Mouse (Mus musculus): ENCODE data around the gene Cacnb1. TPM values are rescaled to one million over a fixed set of nuclear protein-coding genes. Genes with fewer than 3 reads are reported as not detected.

The Cacnb1 gene
- polyA plus RNA-seq, 1 experiment from 2014 or later, result 12.8 TPM

- H3K27ac ChIP-seq (ENCODE audit: low read length), result no peak overlapping the region
- no peak overlapping the region for H3K4me2 ChIP-seq (replicated peaks; ENCODE audit: low read depth, low read length)
- no peak for ATAC-seq (ENCODE audit: low FRiP score, low TSS enrichment)
- 83% methylated on average over 7 of the region's 7 CpGs for WGBS
- no peak overlapping the region for H3K9ac ChIP-seq (replicated peaks; ENCODE audit: low read length)
- no peaks in the 10 kb centered on the region for H3K4me1 ChIP-seq (ENCODE audit: insufficient read depth, low read length)
- H3K27me3 ChIP-seq (ENCODE audit: insufficient read depth, low read length), result no peaks in the 10 kb centered on the region
- H3K9me3 ChIP-seq (ENCODE audit: low read length), result no peaks in the 10 kb centered on the region
- no peak overlapping the region for H3K4me3 ChIP-seq (ENCODE audit: low read length)
- H3K36me3 ChIP-seq (ENCODE audit: insufficient read depth, low read length), result no peaks in the 10 kb centered on the region
These were observed 52.1 kb downstream of the Cacnb1 start for GRCm38 (mm10) chr11:97970771-97971170.

GRCm38 (mm10) chr11:97968385-97968784, 54.4 kb downstream of the Cacnb1 start:
- no peak overlapping the region for H3K4me3 ChIP-seq (ENCODE audit: low read length)
- no peaks in the 10 kb centered on the region for H3K27me3 ChIP-seq (ENCODE audit: insufficient read depth, low read length)
- WGBS, result 84% methylated on average over 5 of the region's 5 CpGs
- no peak overlapping the region for H3K4me2 ChIP-seq (replicated peaks; ENCODE audit: low read depth, low read length)
- H3K27ac ChIP-seq (ENCODE audit: low read length), result no peak overlapping the region
- H3K9me3 ChIP-seq (ENCODE audit: low read length), result no peaks in the 10 kb centered on the region
- H3K9ac ChIP-seq (replicated peaks; ENCODE audit: low read length), result no peak overlapping the region
- no peak for ATAC-seq (ENCODE audit: low FRiP score, low TSS enrichment)
- H3K4me1 ChIP-seq (ENCODE audit: insufficient read depth, low read length), result no peaks in the 10 kb centered on the region
- H3K36me3 ChIP-seq (ENCODE audit: insufficient read depth, low read length), result no peaks in the 10 kb centered on the region

- Histone ChIP-seq H3K4me2 (replicated peaks; ENCODE audit: low read depth, low read length) (no peak overlapping the region), H3K9me3 (ENCODE audit: low read length) (no peaks in the 10 kb centered on the region), H3K27me3 (ENCODE audit: insufficient read depth, low read length) (no peaks in the 10 kb centered on the region), H3K27ac (ENCODE audit: low read length) (no peak overlapping the region), H3K4me3 (ENCODE audit: low read length) (no peak overlapping the region), H3K9ac (replicated peaks; ENCODE audit: low read length) (no peak overlapping the region), H3K36me3 (ENCODE audit: insufficient read depth, low read length) (no peaks in the 10 kb centered on the region), H3K4me1 (ENCODE audit: insufficient read depth, low read length) (no peaks in the 10 kb centered on the region)
- no peak for ATAC-seq (ENCODE audit: low FRiP score, low TSS enrichment)
- 52% methylated on average over 2 of the region's 2 CpGs for WGBS
These were observed 55.7 kb downstream of the Cacnb1 start for GRCm38 (mm10) chr11:97967114-97967513.

GRCm38 (mm10) chr11:97960907-97961306, 61.9 kb downstream of the Cacnb1 start:
- 87% methylated on average over 1 of the region's 1 CpGs for WGBS

GRCm38 (mm10) chr11:97959300-97959680, 63.5 kb downstream of the Cacnb1 start:
- Histone ChIP-seq H3K27ac (ENCODE audit: low read length) (no peak overlapping the region), H3K9ac (replicated peaks; ENCODE audit: low read length) (no peak overlapping the region), H3K4me2 (replicated peaks; ENCODE audit: low read depth, low read length) (no peak overlapping the region), H3K4me1 (ENCODE audit: insufficient read depth, low read length) (peaks cover 10% of the 10 kb centered on the region; the same call in 1 of the 2 replicates), H3K36me3 (ENCODE audit: insufficient read depth, low read length) (no peaks in the 10 kb centered on the region), H3K9me3 (ENCODE audit: low read length) (no peaks in the 10 kb centered on the region), H3K27me3 (ENCODE audit: insufficient read depth, low read length) (no peaks in the 10 kb centered on the region), H3K4me3 (ENCODE audit: low read length) (no peak overlapping the region)
- no peak for ATAC-seq (ENCODE audit: low FRiP score, low TSS enrichment)
- WGBS, result 54% methylated on average over 5 of the region's 5 CpGs

More at GRCm38 (mm10) chr11:97960907-97961306, 61.9 kb downstream of the Cacnb1 start:
- peaks cover 10% of the 10 kb centered on the region; the same call in 1 of the 2 replicates for H3K4me1 ChIP-seq (ENCODE audit: insufficient read depth, low read length)
- H3K4me2 ChIP-seq (replicated peaks; ENCODE audit: low read depth, low read length), result no peak overlapping the region
- H3K9me3 ChIP-seq (ENCODE audit: low read length), result no peaks in the 10 kb centered on the region
- no peaks in the 10 kb centered on the region for H3K27me3 ChIP-seq (ENCODE audit: insufficient read depth, low read length)
- H3K9ac ChIP-seq (replicated peaks; ENCODE audit: low read length), result no peak overlapping the region
- H3K4me3 ChIP-seq (ENCODE audit: low read length), result no peak overlapping the region
- H3K36me3 ChIP-seq (ENCODE audit: insufficient read depth, low read length), result no peaks in the 10 kb centered on the region
- no peak overlapping the region for H3K27ac ChIP-seq (ENCODE audit: low read length)
- no peak for ATAC-seq (ENCODE audit: low FRiP score, low TSS enrichment)

- H3K27ac ChIP-seq (ENCODE audit: low read length), result no peak overlapping the region
- H3K9me3 ChIP-seq (ENCODE audit: low read length), result no peaks in the 10 kb centered on the region
- no peak overlapping the region for H3K4me2 ChIP-seq (replicated peaks; ENCODE audit: low read depth, low read length)
- H3K4me1 ChIP-seq (ENCODE audit: insufficient read depth, low read length), result peaks cover 13% of the 10 kb centered on the region; the same call in 1 of the 2 replicates
- H3K27me3 ChIP-seq (ENCODE audit: insufficient read depth, low read length), result no peaks in the 10 kb centered on the region
- H3K4me3 ChIP-seq (ENCODE audit: low read length), result no peak overlapping the region
- no peak for ATAC-seq (ENCODE audit: low FRiP score, low TSS enrichment)
- WGBS, result 72% methylated on average over 7 of the region's 7 CpGs
- no peaks in the 10 kb centered on the region for H3K36me3 ChIP-seq (ENCODE audit: insufficient read depth, low read length)
- no peak overlapping the region for H3K9ac ChIP-seq (replicated peaks; ENCODE audit: low read length)
These were observed 64.1 kb downstream of the Cacnb1 start for GRCm38 (mm10) chr11:97958641-97959299.

- Histone ChIP-seq H3K9ac (replicated peaks; ENCODE audit: low read length) (no peak overlapping the region), H3K4me1 (ENCODE audit: insufficient read depth, low read length) (peaks cover 18% of the 10 kb centered on the region; the same call in 1 of the 2 replicates), H3K27ac (ENCODE audit: low read length) (peak overlapping the region; percentile 45; the same call in 1 of the 2 replicates), H3K36me3 (ENCODE audit: insufficient read depth, low read length) (no peaks in the 10 kb centered on the region), H3K4me2 (replicated peaks; ENCODE audit: low read depth, low read length) (no peak overlapping the region), H3K27me3 (ENCODE audit: insufficient read depth, low read length) (no peaks in the 10 kb centered on the region), H3K4me3 (ENCODE audit: low read length) (no peak overlapping the region), H3K9me3 (ENCODE audit: low read length) (no peaks in the 10 kb centered on the region)
- peak; percentile 69 for ATAC-seq (ENCODE audit: low FRiP score, low TSS enrichment)
- 30% methylated on average over 6 of the region's 6 CpGs for WGBS
These were observed 65.8 kb downstream of the Cacnb1 start for GRCm38 (mm10) chr11:97956905-97957560.

- Histone ChIP-seq H3K27ac (ENCODE audit: low read length) (no peak overlapping the region), H3K4me3 (ENCODE audit: low read length) (no peak overlapping the region), H3K9me3 (ENCODE audit: low read length) (no peaks in the 10 kb centered on the region), H3K36me3 (ENCODE audit: insufficient read depth, low read length) (no peaks in the 10 kb centered on the region), H3K9ac (replicated peaks; ENCODE audit: low read length) (no peak overlapping the region), H3K4me1 (ENCODE audit: insufficient read depth, low read length) (peaks cover 18% of the 10 kb centered on the region; the same call in 1 of the 2 replicates), H3K4me2 (replicated peaks; ENCODE audit: low read depth, low read length) (no peak overlapping the region), H3K27me3 (ENCODE audit: insufficient read depth, low read length) (no peaks in the 10 kb centered on the region)
- ATAC-seq (ENCODE audit: low FRiP score, low TSS enrichment), result no peak
- 70% methylated on average over 4 of the region's 4 CpGs for WGBS
These were observed 66.9 kb downstream of the Cacnb1 start for GRCm38 (mm10) chr11:97955915-97956314.

GRCm38 (mm10) chr11:97955146-97955902, 67.5 kb downstream of the Cacnb1 start:
- Histone ChIP-seq H3K4me1 (ENCODE audit: insufficient read depth, low read length) (peaks cover 18% of the 10 kb centered on the region; the same call in 1 of the 2 replicates), H3K9me3 (ENCODE audit: low read length) (no peaks in the 10 kb centered on the region), H3K27ac (ENCODE audit: low read length) (no peak overlapping the region), H3K36me3 (ENCODE audit: insufficient read depth, low read length) (no peaks in the 10 kb centered on the region), H3K27me3 (ENCODE audit: insufficient read depth, low read length) (no peaks in the 10 kb centered on the region), H3K4me3 (ENCODE audit: low read length) (no peak overlapping the region), H3K4me2 (replicated peaks; ENCODE audit: low read depth, low read length) (no peak overlapping the region), H3K9ac (replicated peaks; ENCODE audit: low read length) (no peak overlapping the region)
- 69% methylated on average over 9 of the region's 9 CpGs for WGBS
- ATAC-seq (ENCODE audit: low FRiP score, low TSS enrichment), result no peak

Measured in kidney, embryonic 16.5 days (tissue).